Mouse (Mus musculus) bone marrow macrophage, adult 2 months (primary cell): Measurements from ENCODE around the gene Ywhag.

Experiments
- CTCF ChIP-seq: IDR thresholded peaks from 2 replicates; pipeline ENCODE4 v1.5.1; 2012; ENCODE audit warnings: low read depth, mild to moderate bottlenecking, low read length, moderate library complexity
- POLR2A ChIP-seq: IDR thresholded peaks from 2 replicates; pipeline ENCODE4 v1.6.1; 2012; ENCODE audit warnings: mild to moderate bottlenecking, low read depth, low read length, borderline replicate concordance

GRCm38 (mm10) chr5:135974365-135974764 is 39.9 kb upstream of the Ywhag start, which contains the start of gene Ssc4d:
- no peak for TF ChIP-seq CTCF
- no peak for TF ChIP-seq POLR2A
